Mouse (Mus musculus) WW6 (cell line): ENCODE measurements at regions not wholly inside any gene's neighbourhood (a gene's known extent, or its start where the extent isn't known, plus 50 kb on each side); places are given as distances from the start of the nearest gene placed in this dataset.

Experiments used
- DNase-seq: peaks from one replicate; pipeline ENCODE4 v3.0.0-alpha.2; 2013; ENCODE audit warnings: low read depth, low spot score

DNA sequence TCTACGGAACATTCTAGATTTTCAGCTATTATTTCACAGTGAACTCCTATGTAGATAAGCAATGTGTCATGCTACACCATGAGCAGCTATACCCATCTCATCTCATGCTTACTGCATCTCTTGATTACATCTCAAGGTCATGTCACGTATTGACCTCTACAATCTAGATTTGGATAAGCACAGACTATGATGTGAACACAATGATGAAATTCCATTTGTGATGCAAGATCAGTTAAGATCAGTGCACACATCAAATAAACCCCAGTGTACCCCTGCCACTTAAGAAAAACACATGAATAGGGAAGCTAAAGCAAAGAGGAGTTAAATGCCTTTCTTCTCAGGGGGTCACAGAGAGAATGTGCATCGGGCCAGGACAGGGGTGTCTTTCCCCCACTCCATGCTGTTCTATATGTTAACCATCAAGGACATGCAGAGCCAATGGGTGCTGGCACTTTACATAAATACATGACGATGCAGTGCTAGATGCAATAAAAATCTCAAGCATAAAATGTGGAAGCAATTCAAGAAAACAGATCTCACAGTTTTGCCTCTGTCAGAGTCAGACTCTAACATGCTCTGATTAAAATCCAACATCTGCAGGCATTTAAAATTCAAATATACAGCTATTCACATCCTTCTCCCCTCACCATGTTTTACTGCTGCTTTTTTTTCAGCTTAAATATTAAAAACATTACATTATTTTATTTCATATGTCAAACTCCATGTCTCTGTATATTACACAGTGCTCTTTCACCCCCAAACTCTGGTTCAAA, 157.1 kb upstream of the Gm15217 start:
- DNase-seq: no peak

DNA sequence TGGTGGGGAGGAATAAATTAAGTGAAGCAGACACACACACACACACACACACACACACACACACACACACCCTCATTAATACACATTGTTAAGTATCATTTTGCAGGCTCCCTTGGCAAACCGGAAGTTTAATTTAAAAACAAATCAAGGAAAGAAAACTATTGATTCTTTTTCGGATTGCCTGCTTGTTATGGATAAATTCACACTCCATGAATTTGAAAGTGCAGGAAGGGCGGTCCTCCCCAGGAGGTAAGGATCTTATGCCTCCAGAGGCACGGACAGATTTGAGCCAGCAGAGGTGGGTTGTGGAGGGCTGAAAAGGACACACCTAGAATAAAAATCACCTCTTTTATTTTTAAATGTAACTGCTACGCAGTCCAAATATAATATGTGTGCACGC, 156.2 kb upstream of the Gm15217 start:
- DNase-seq: no peak

DNA sequence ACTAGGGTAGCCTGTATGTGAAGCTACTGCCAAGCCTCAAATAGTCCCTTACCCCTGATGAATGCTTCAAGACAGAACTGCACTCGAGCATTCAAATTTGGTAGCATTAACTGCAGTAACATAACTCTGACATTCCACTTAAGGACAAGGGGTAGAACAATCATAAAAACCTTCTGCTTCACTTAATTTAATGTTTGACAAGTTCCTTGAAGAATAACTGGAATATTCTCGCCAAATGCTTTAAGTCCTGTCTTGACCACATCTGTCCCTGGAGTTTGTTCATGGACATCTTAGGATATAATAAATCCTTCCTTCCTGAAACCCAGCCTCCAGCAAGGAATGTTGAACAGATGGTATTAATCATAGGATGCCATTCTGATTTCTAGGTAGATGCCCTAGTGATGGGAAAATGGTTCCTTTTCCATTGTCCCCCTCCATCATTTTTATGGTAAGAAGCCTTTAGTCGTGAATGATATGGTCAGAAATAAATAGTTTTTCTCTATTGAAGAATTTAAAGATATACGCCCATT, 154.7 kb upstream of the Gm15217 start:
- DNase-seq: no peak

DNA sequence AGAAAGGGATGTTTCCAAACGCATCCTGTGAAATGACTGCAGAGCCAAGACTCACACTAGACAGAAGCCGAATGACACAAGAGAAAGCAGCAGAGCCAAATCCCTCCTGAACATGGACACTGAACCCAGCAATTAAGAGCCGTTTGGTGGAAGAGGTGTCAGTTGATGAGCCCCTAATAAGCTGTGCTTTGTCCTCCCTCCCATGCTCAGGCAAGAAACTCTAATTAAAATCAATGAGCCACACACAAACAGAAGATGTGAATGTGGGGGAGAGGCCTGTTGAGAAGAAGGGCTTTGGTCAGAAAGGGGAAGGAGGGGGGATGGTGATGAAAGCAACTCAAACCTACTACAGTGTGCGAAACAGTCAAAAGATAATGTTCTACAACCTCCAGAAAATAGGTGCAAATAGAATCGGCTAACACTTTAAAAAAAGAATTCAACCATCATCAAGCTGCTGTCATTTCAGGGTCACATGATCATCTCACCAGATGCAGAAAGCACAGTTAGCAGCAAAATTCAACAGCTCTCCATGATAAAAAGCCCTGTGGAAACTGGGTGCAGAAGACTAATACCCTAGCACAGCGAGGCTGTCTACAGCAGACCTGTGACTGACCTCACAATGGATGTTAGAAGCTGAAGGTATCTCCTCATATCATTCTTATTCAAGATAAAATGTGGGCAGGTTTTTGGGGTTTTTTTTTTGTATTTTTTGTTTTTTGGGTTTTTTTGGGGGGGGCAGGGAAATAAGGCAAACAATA, 153.2 kb upstream of the Gm15217 start:
- DNase-seq: no peak

DNA sequence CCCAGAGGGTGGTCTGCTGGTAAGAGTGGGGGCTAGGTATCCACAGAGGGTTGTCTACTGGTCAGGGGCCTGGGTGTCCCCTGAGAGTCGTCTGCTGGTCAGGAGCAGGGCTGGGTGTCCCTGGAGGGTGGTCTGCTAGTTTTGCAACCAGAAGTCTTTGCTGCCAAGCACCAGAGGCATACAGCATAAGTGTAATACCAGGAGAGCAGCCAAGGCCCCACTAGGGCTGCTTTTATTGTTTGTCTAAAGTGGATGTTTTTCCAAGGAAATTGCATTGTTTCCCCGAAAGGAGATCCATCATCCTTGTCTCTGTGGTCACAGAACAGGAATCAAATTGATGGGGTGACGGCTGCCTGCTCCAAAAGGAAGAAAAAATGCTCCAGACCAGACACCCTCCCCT, 145.2 kb upstream of the Gm15217 start:
- DNase-seq: no peak

DNA sequence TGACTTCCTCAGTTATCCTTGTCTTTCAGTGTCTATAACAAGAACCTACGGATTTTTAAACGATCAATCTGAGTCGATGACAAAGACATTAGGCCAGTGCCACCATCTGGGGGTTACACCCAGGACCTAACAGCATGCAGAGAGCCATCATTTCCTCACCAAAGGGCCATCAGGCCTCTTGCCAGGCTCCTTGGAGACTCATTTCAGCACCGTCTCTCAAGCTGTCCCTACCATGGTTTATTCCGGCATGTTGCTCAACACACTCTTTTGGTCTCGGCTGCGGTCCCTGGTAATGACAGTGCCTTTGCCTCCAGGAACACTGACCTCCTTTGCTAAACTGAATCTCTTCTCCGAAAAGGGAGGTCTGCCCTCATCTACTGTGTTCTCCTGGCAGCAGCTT, 144.4 kb upstream of the Gm15217 start:
- no peak for DNase-seq

DNA sequence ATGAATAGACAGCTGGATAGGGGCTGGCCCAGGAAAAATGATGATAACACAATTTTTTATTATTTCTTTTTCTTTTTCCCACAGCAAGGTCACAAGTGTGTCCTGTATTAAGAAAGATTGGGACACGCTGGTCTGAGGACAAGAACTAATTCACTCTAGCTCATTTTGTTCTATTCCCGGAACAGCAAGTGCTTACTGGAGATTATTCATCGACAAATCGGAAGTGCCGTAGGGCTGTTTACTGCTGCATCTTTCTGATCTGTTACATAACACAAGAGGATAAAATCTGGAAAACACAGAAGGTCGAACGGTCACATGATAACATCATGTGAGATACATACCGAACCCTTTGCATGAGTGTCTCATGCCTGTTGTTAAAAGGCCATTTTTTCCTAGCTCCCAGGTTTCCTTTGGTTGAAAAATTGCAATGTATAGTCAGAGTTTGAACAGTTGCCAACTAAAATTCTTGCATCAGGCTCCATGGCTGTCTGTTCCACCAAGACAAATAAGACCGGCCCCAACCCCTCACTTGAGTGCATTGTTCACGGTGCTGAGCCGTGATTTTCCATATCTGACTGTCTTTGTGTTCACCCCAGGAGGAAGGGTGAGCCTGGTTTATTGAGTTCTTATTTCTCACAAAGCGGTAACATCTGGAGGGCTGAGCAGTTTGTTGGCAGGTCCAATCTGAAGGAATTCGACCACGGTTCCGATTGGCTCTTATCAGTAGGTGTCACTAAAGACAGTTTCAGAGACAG, 139.0 kb upstream of the Gm15217 start:
- DNase-seq: no peak

DNA sequence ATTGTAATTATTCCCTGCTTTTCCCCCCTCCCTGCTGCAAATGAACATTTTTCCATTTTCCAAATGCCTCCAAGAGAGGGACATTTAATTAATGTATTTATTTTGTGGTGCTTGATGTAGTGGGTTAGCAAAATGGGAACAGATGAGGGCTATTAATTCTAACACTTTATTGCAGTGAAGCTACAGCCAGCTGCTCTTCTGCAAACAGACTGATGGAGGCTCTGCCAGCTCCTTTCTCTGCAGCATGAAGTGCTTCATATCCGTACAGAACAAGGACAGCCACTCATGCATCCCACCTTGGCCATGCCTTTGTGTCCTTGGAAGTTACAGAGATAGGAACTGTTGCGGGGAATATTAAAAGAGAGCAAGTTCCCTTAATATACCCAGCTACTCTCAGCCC, 138.3 kb upstream of the Gm15217 start:
- DNase-seq: no peak

DNA sequence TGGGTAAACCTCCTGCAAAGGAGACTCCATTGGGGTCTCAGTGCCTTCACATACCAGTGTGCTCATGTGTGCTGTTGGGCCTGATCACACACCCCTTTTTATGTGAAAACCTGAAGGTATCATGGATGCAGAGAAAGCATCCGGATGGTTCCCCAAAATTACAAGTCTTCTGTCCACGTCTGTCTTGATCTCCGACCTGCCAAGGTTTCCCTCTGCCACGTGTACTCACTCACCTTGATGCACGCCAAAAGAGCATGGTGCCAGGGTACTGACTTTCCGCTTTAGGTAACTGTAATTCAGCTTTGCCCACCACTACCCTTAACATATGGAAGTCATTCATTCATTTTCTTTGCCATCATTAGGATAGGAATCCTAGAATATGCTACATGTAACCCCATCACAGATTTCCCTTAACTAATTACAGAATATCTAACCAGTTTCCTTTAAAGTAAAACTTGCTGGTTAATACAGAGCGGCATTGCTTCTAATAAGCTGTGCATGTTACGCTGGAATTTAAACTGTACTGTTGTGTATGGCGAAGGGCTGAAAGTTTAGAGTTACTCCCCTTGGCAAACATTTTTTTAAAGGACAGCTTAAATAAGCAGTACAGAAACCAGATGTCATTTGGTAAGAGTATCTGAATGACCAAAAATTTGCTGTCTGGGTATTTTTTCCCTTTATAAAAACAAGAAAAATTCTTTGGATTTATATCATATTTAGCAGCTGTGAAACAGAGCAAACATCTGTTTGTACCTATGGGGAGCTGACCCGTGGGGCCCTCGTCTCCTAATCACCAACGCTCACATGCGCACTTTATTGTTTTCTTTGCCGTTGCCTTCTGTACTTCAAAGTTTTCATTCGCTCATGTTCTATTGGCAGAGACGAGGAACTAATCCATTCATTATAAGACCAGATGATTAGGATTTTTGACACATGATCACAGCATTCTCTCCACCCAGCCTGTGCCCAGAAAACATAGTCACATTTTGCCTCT, 131.4 kb upstream of the Gm15217 start:
- DNase-seq: no peak

DNA sequence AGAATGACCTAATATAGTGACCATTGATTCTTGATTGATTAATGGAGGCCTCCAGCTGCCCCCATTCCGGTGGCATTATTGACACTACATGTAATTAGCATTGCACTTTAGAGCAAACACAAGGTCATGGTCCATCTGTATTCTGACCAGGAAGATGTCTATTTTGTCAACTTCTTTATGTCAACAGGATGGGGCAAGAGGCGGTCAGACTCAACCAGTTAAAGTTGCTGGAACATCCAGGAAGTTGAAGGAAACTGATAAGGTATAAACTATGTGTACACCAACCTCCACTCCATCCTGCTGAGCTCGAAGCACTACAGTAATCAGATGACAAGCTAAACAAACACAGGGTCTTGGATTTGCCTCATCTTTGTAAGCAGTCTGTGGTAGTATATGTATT, 130.1 kb upstream of the Gm15217 start:
- no peak for DNase-seq

DNA sequence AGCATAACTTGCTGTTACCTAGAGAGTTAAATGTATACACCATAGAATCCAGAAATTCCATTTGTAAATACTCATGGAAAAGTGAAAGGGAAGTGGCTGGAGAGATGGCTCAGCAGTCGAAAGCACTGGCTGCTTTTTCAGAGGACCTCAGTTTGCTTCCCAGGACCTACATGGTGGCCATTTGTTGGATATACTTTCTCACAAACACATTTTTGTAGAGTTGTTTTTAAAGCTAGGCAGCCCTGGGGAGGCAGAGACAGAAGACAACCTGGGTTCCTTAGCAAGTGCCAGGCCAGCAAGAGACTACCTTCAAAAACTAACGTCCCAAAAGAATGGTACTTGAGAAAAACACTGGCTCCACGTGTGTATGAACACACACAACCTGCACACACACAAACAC, 124.0 kb upstream of the Gm15217 start:
- no peak for DNase-seq

DNA sequence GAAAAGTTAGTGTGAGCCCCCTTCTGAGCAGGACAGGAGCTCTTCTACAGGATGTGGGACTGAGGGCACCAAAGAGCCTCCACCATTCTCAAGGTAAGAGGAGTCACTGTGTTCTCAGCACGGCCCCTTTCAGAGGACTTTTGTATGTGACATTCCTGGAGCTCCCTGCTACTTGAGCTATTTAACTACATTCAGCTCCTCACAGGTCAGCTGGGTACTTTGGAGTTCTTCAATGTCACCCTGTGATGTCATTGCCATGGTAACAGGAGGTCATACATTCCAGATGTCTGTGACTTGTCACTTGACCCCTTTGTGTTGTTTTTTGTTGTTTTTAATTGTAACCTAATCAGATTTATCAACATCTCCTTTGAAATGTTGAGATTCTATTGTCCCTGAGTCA, 122.9 kb upstream of the Gm15217 start:
- DNase-seq: no peak

DNA sequence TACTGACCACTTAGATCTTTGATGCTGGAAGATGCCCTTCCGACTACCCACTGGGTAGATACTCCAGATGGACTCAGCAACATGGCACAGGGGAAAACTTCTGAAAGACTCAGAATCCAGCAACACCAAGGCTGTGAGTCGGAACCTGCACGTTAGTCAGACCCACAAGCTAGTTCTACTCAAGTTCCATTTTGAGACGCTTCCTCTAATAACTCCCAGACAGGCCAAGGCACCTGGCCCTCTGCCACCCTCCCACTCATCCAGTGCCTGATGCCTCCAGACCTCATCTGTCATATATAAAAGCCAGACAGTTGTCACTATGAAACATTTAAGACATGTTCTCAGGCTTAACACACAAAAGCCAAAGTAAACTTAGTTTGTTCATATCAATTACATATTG, 121.9 kb upstream of the Gm15217 start:
- DNase-seq: no peak

DNA sequence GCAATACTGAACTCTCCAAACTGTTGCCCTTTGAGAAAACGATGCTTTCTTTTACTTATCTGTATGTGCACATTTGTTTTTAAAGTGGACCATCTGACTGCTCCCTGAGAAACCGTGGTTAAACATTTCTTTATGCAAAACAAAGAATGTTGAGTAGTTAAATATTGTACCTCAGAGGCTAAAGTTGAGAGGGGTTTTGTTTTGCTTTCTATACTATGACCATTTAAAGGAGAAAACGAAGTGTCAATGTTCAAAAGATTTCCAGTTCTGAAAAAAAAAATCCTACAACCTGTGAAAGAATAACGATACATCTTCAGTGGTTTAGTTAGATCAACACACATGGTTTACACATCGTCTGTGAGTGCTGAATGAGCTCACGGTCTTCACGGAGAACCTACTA, 120.7 kb upstream of the Gm15217 start:
- DNase-seq: no peak

DNA sequence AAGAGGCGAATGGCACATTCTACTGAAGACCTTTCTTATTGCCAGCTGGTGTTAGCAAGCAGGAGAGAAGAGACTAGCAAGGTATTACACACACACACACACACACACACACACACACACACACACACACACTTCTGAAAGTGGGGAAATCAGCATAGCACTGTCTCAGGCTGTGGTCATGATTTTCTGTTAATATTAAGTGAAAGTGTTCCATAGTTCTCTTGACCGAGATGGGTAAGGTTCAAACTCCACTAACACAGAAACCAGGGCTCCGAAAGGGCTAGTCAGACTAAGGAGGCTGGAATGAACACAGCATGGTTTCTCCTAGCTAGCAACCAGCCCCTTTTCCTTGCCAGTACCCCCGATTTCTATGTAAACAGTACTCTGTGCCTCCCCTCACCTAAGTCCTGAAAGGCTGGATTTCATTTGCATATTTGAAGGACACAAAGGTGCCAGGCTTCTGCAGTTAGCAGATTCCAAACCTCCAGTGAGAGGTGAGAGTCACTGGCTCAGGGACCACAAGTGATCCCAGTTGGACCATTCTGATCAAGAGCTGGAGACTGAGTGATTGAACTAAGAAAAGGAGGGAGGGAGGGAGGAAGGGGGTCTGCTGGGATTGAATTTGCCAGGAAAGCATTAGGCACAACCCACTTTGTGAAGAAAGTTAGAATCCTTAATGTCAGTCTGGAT, 118.8 kb upstream of the Gm15217 start:
- DNase-seq: no peak

DNA sequence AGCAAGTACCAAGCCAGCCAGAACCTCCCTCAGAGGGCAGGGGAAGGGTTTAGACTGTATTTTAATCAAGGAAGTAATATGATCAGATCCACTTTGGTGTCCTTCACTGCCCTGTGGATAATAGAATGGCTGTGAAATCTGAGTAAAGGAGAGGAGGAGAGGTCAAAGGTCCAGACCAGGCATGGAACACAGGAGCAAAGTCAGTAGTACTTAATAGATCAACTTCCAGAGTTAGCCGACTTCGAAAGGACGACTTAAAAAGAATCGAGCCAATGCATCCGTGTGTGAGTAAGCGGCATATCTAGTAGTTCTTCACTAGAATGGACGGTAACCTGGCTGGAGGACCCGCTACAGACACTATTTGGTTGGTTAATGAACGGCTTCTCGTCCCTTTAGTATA, 103.8 kb upstream of the Gm15217 start:
- no peak for DNase-seq

DNA sequence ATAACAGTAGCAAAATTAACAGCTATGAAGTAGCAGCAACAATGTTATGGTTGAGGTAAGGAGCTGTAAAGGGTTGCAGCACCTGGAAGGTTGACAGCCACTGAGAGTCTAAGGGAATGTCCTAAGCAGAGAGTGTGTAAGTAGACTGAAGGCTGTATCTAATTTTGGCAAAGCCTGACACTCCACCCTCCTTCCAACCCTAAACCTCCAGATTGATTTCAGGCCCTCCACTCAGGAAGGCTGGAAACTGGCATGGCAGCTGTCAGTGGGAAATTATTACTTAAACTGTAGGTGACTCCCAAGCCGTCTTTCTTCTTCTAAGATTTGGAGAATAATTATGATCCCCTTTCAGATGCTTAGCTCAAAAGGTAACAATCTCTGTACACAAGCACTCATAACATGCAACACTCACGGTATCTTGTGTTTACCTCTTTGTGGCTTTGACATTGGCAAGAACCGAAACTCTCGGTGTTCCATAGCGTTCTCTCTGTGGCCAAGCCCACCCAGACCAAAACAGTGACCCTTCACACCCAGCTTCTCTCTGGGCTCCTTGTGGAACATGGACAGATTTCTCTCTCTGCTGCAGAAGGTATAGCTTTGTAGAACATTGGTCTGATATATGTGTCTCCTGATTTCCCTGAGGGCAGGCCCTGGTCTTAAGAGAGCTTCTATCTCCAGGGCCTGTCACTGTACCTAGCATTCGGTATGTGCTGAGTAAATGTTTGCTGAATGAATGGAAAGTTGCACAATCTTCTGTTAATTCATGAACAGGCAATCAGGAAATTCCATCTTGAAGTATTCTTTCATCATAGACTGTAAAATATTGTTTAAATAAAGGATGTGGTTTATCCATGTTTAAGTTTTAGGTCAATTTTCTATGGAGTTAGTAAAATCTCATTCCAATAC, 102.0 kb upstream of the Gm15217 start:
- no peak for DNase-seq

DNA sequence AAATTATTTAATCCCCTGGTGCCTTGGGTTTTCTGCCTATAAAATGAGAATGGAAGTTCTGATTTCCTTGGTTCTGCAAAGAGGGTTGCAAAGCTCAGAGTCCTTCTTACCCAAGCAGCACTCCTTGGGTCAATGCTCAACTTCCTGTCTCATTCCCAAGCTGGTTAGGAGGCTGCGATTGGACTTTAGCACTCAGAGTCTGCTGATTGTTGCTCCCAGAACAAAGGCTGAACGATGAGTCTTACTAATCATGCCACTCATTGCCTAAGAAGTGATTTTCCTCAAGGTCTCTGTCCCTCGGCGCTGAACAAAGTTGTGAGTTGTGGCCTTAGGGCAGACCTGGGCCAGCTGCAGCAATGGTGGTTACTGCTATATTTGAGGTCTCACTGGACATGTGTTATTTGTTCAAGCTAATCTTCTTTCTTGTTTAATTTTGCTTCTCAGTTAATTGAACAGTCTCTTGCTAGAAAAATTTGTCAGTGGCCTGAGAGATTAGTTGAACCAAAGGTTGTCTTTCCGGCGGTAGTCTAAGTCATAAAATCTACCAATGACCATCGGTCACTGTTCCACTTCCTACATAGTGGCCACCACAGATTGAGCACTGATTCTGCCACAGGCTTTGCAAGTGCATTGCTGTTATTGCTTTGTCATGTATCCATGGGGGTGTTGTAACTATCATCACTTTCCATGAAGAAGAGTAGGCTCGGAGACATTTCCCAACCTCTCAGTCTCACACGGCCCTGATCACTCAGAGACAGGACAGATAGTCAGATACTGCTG, 101.2 kb upstream of the Gm15217 start:
- no peak for DNase-seq

DNA sequence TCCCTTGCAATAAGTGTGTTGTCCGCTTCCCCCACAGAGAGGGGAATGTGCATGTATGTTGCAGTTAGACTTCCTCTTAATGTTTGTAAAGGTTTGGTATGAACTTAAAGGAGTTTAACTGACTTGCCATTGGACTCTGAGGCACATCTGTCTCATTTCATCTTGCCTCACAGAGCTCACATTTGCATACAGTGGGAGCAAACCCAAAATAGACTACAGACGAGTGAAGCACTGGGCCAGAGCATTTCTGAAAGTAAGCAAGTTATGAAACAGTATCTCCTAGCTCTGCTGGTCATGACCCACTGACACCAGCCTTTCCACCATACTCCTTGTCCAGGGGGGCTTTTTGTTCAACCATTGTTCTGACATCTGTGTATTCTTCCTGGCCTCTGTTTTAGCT, 86.8 kb upstream of the Gm15217 start:
- no peak for DNase-seq
